Mouse (Mus musculus) forebrain, postnatal 0 days (tissue): ENCODE results near the gene Naaladl2. TPM values are rescaled to one million over a fixed set of nuclear protein-coding genes. Genes with fewer than 3 reads are reported as not detected.

Experiments used
- ATAC-seq: fragments of 200-750 bp; cut with Nextera tagmentation; 2 replicates; pipeline ENCODE4 v1.8.0; 2017; ENCODE audit warnings: mild to moderate bottlenecking, moderate library complexity
- DNase-seq: peaks from one replicate; pipeline ENCODE4 v3.0.0-alpha.2; 2015
- H3K27ac ChIP-seq: fragments of 300-500 bp; sonication (generic); 2 replicates; pipeline ENCODE4 v1.5.1; 2014; ENCODE audit warnings: low read depth, mild to moderate bottlenecking, antibody characterized with exemption, low read length, moderate library complexity, mixed read lengths
- H3K27me3 ChIP-seq: fragments of 300-500 bp; sonication (generic); 2 replicates; pipeline ENCODE4 v1.6.1; 2014; ENCODE audit warnings: mild to moderate bottlenecking, low read length, mixed read lengths; ENCODE audit not compliant: insufficient read depth
- H3K36me3 ChIP-seq: fragments of 300-500 bp; sonication (generic); 2 replicates; pipeline ENCODE4 v1.6.1; 2014; ENCODE audit warnings: mild to moderate bottlenecking, moderate library complexity; ENCODE audit not compliant: insufficient read depth
- H3K4me1 ChIP-seq: fragments of 300-500 bp; sonication (generic); 2 replicates; pipeline ENCODE4 v1.6.1; 2014; ENCODE audit warnings: antibody characterized with exemption; ENCODE audit not compliant: insufficient read depth
- H3K4me2 ChIP-seq: fragments of 300-500 bp; sonication (generic); 2 replicates; pipeline ENCODE4 v1.6.1; 2014; ENCODE audit warnings: low read depth, mild to moderate bottlenecking, moderate library complexity
- H3K4me3 ChIP-seq: fragments of 300-500 bp; sonication (generic); 2 replicates; pipeline ENCODE4 v1.5.1; 2014; ENCODE audit warnings: low read depth, low read length, mixed read lengths
- H3K9ac ChIP-seq: fragments of 300-500 bp; sonication (generic); 2 replicates; pipeline ENCODE4 v1.6.1; 2014; ENCODE audit warnings: mild to moderate bottlenecking
- H3K9me3 ChIP-seq: fragments of 300-500 bp; sonication (generic); 2 replicates; pipeline ENCODE4 v1.6.1; 2016; ENCODE audit warnings: low read length
- CTCF ChIP-seq: sonication (generic); IDR thresholded peaks from 2 replicates; pipeline ENCODE4 v1.5.1; 2016; ENCODE audit warnings: antibody characterized with exemption, control low read depth, low read depth
- WGBS: fragments of 180-500 bp; shearing (Covaris S2); extraction: QIAGEN DNeasy Blood & Tissue Kit; methylation state at CpG from one replicate; pipeline ENCODE4 v1.1.7; 2014; 5-methylcytosine and 5-hydroxymethylcytosine counted together
- polyA plus RNA-seq: library from polyadenylated mRNA; unstranded; fragments of >200 nt; fragmentation: Nextera tagmentation; extraction: Ambion mirVana; gene quantifications from 2 replicates; pipeline ENCODE4 v1.2.1, GENCODE M21; 2015
- total RNA-seq: library from RNA; depleted of rRNA; stranded (reverse); fragments of >200 nt; gene quantifications from 2 replicates; pipeline ENCODE4 v1.2.3, GENCODE M21; 2014

Naaladl2 gene
- total and polyA plus RNA-seq, 2 experiments from 2014 or later, result 0.65 to 1.4 TPM

- ATAC-seq (no peak), DNase-seq (no peak)
- no peaks in the 10 kb centered on the region for H3K9me3 ChIP-seq
- no peak for TF ChIP-seq CTCF
- H3K36me3 ChIP-seq, result no peaks in the 10 kb centered on the region
- 62% methylated on average over 1 of the region's 1 CpGs for WGBS
- H3K27me3 ChIP-seq, result no peaks in the 10 kb centered on the region
- H3K4me3 ChIP-seq, result no peak overlapping the region
- H3K9ac ChIP-seq, result no peak overlapping the region
- no peaks in the 10 kb centered on the region for H3K4me1 ChIP-seq
- no peak overlapping the region for H3K4me2 ChIP-seq
- H3K27ac ChIP-seq, result no peak overlapping the region
These were observed 1286.8 kb downstream of the Naaladl2 start for GRCm38 (mm10) chr3:23857275-23857674.

- Histone ChIP-seq H3K4me2 (no peak overlapping the region), H3K27ac (no peak overlapping the region), H3K4me1 (no peaks in the 10 kb centered on the region), H3K4me3 (no peak overlapping the region), H3K9ac (no peak overlapping the region), H3K36me3 (no peaks in the 10 kb centered on the region), H3K9me3 (no peaks in the 10 kb centered on the region), H3K27me3 (no peaks in the 10 kb centered on the region)
- DNase-seq (no peak), ATAC-seq (no peak)
- no peak for TF ChIP-seq CTCF
These were observed 1326.5 kb downstream of the Naaladl2 start for GRCm38 (mm10) chr3:23817585-23817984.

DNA sequence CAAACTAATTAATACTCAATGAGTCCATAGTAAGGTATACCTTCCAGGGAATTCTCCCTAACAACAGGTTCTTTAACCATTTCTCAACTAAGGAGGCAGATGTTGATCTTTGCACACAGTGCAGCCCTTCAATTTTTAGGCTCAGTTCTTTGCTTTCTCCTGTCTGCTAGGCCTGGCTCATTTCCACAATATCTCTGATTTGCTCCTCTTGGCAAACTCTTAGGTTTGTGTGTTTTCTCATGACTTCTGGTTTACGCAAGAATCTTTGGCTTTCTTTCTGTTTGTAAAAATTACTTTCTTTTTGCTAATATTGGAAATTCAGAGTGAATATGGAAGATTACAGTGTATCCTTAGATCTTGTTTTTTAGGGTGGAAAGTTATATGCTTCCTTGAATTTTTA, 1385.3 kb downstream of the Naaladl2 start:
- Histone ChIP-seq H3K4me1 (no peaks in the 10 kb centered on the region), H3K4me3 (no peak overlapping the region), H3K9ac (no peak overlapping the region), H3K36me3 (no peaks in the 10 kb centered on the region), H3K4me2 (no peak overlapping the region), H3K27me3 (no peaks in the 10 kb centered on the region), H3K27ac (no peak overlapping the region), H3K9me3 (no peaks in the 10 kb centered on the region)
- 73% methylated on average over 1 of the region's 1 CpGs for WGBS
- TF ChIP-seq CTCF, result no peak
- no peak for ATAC-seq
- DNase-seq, result no peak
